Mouse (Mus musculus) forebrain, embryonic 16.5 days (tissue): ENCODE measurements around the gene Gm7534. TPM values are rescaled to one million over a fixed set of nuclear protein-coding genes. Genes with fewer than 3 reads are reported as not detected.
"Not testable (repeated sequence)": the region's sequence is repeated elsewhere in the genome, so short reads cannot be mapped to it uniquely, and the experiment has no call there.

Source experiments
- ATAC-seq: fragments of 200-750 bp; cut with Nextera tagmentation; 2 replicates; pipeline ENCODE4 v1.8.0; 2017; ENCODE audit warnings: mild to moderate bottlenecking, moderate library complexity
- H3K27ac ChIP-seq: fragments of 300-500 bp; sonication (generic); 2 replicates; pipeline ENCODE4 v1.5.1; 2014; ENCODE audit warnings: low read length, control low read depth
- H3K27me3 ChIP-seq: fragments of 300-500 bp; sonication (generic); replicated peaks from 2 replicates; pipeline ENCODE4 v1.6.1; 2014; ENCODE audit warnings: low read length; ENCODE audit not compliant: control insufficient read depth, insufficient read depth
- H3K36me3 ChIP-seq: fragments of 300-500 bp; sonication (generic); 2 replicates; pipeline ENCODE4 v1.6.1; 2014; ENCODE audit not compliant: control insufficient read depth, insufficient read depth
- H3K4me1 ChIP-seq: fragments of 300-500 bp; sonication (generic); replicated peaks from 2 replicates; pipeline ENCODE4 v1.6.1; 2014; ENCODE audit warnings: low read length; ENCODE audit not compliant: control insufficient read depth, insufficient read depth
- H3K4me2 ChIP-seq: fragments of 300-500 bp; sonication (generic); 2 replicates; pipeline ENCODE4 v1.6.1; 2014; ENCODE audit warnings: mild to moderate bottlenecking, low read length, control low read depth
- H3K4me3 ChIP-seq: fragments of 300-500 bp; sonication (generic); replicated peaks from 2 replicates; pipeline ENCODE4 v1.5.1; 2014; ENCODE audit warnings: mild to moderate bottlenecking, low read length, control low read depth
- H3K9ac ChIP-seq: fragments of 300-500 bp; sonication (generic); replicated peaks from 2 replicates; pipeline ENCODE4 v1.6.1; 2014; ENCODE audit warnings: low read depth, low read length, control low read depth
- H3K9me3 ChIP-seq: fragments of 300-500 bp; sonication (generic); 2 replicates; pipeline ENCODE4 v1.6.1; 2016; ENCODE audit warnings: low read length; ENCODE audit not compliant: control insufficient read depth
- WGBS: fragments of 180-500 bp; shearing (Covaris S2); extraction: QIAGEN DNeasy Blood & Tissue Kit; methylation state at CpG from one replicate; pipeline ENCODE4 v1.1.7; 2014; 5-methylcytosine and 5-hydroxymethylcytosine counted together
- polyA plus RNA-seq: library from polyadenylated mRNA; unstranded; fragments of >200 nt; fragmentation: Nextera tagmentation; extraction: Ambion mirVana; gene quantifications from 2 replicates; pipeline ENCODE4 v1.2.1, GENCODE M21; 2015

The Gm7534 gene
- polyA plus RNA-seq, 1 experiment from 2014 or later, result not detected

DNA sequence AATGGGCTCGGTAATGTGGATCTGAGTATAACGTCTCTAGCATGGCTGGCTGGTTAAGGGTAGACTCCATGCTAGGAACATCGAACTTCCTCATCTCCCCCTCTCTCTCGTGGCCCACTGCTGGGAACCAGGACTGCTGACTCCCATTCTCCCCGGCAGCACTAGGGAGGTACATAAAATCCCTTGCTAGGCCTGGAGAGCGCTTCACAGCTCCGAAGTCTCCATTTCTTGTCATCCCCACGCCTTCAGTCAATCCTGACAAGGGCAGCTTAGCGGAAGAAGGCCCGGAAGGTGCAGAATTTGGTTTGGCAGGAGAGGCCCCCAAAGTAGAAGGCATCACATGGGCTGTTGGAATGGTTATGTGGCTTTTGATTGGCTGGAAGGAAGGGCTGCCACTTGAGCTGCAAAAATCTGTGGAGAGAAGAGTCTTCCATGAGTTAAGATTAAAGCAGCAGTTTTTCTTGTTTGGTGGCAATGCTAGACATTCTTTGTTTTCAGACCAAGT lies 46.8 kb downstream of the Gm7534 start:
- ATAC-seq, result no peak
- Histone ChIP-seq H3K9ac (no peak overlapping the region), H3K36me3 (peaks cover 8% of the 10 kb centered on the region; the same call in 1 of the 2 replicates), H3K27ac (no peak overlapping the region), H3K4me2 (no peak overlapping the region), H3K27me3 (no peaks in the 10 kb centered on the region), H3K4me3 (no peak overlapping the region), H3K4me1 (no peaks in the 10 kb centered on the region), H3K9me3 (no peaks in the 10 kb centered on the region)
- WGBS, result 94% methylated on average over 10 of the region's 10 CpGs

DNA sequence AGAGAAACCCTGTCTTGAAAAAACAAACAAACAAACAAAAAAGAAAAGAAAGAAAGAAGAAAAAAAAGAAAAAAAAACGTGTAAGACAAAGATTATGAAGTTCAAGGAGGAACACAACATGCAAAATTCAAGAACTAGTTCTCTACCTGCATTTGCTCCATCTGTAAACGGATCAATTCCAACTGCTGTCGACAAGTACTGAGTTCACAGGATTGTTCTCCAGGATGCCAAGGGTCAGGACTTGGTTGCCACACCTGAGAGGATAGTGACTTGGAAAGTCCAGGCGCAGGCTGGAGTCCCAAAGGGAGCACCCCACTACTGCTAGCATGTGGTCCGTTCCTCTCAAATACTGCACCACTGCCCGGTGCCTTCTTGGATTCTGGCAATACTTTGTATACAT lies 47.3 kb downstream of the Gm7534 start:
- no peak overlapping the region for H3K4me3 ChIP-seq
- no peak for ATAC-seq
- H3K9me3 ChIP-seq, result no peaks in the 10 kb centered on the region
- WGBS, result 89% methylated on average over 6 of the region's 6 CpGs
- H3K36me3 ChIP-seq, result peaks cover 9% of the 10 kb centered on the region; the same call in 1 of the 2 replicates
- no peak overlapping the region for H3K27ac ChIP-seq
- no peak overlapping the region for H3K9ac ChIP-seq
- H3K27me3 ChIP-seq, result no peaks in the 10 kb centered on the region
- no peaks in the 10 kb centered on the region for H3K4me1 ChIP-seq
- H3K4me2 ChIP-seq, result no peak overlapping the region

DNA sequence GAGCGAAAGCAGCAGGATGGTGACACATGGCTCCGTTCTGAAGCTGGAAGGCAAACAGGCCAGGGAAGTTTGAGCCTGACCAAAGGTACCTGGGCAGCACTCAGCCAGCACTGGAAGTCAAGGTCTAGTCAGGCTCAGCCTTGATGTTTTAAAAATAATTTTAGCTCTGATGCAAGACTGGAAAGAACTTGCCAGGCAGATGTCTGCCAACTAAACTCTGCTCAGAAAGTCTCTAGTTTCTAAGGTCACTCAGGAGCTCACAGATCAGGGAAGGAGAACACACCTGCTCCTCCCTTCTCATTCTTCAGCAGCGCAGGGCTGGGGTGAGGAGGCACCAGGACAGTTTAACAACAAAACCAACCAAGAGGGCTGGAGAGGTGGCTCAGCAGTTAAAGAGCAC lies 48.5 kb downstream of the Gm7534 start:
- H3K36me3 ChIP-seq, result peaks cover 9% of the 10 kb centered on the region; the same call in 1 of the 2 replicates
- 92% methylated on average over 3 of the region's 3 CpGs for WGBS
- H3K4me2 ChIP-seq, result no peak overlapping the region
- no peaks in the 10 kb centered on the region for H3K27me3 ChIP-seq
- H3K4me3 ChIP-seq, result no peak overlapping the region
- no peak overlapping the region for H3K9ac ChIP-seq
- H3K9me3 ChIP-seq, result no peaks in the 10 kb centered on the region
- no peak for ATAC-seq
- H3K27ac ChIP-seq, result no peak overlapping the region
- no peaks in the 10 kb centered on the region for H3K4me1 ChIP-seq

DNA sequence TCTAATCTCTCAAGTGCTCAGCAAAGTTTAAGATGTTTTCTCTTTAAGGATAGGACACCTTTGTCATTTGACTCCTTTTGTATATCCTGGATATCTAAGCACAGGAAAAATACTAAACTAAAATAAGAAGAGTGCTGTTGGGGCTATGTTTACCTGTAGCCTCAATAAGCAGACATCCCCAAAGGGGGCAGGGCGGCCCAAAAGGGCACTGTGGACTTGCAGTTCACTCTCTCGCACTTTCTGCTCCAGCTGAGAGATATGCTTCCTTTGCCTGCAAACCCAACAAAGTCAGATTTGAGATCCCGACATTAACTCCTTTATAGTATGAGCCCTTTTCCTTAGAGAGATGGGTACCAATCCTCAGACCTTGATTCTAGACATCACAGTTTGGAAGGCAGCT lies 49.1 kb downstream of the Gm7534 start:
- Histone ChIP-seq H3K27me3 (no peaks in the 10 kb centered on the region), H3K9me3 (no peaks in the 10 kb centered on the region), H3K9ac (no peak overlapping the region), H3K4me1 (no peaks in the 10 kb centered on the region), H3K4me3 (no peak overlapping the region), H3K4me2 (no peak overlapping the region), H3K27ac (no peak overlapping the region), H3K36me3 (peaks cover 9% of the 10 kb centered on the region; the same call in 1 of the 2 replicates)
- ATAC-seq, result no peak
- WGBS, result 98% methylated on average over 3 of the region's 3 CpGs

DNA sequence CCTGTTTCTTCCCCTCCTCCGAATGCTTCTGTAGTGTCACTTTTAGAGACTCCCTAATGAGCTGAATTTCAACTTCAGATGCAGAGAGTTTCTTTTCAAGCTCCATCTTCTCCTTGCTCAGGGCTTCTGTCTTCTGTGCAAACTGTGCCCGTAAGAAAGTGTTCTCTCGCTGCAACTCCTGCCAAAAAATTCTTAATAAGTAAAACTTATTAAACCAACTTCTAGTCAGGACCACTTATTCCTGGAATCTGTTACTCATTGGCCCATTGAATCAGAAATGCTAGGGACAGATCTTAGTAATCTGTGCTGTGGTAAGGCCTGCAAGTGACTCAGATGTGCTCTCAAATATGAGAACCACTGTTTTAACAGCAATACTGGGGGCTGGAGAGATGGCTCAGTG lies 50.7 kb downstream of the Gm7534 start:
- no peak overlapping the region for H3K4me3 ChIP-seq
- no peaks in the 10 kb centered on the region for H3K27me3 ChIP-seq
- H3K36me3 ChIP-seq, result peaks cover 9% of the 10 kb centered on the region; the same call in 1 of the 2 replicates
- H3K9ac ChIP-seq, result no peak overlapping the region
- no peaks in the 10 kb centered on the region for H3K4me1 ChIP-seq
- H3K4me2 ChIP-seq, result no peak overlapping the region
- H3K27ac ChIP-seq, result no peak overlapping the region
- H3K9me3 ChIP-seq, result no peaks in the 10 kb centered on the region
- 93% methylated on average over 3 of the region's 3 CpGs for WGBS
- ATAC-seq, result no peak

DNA sequence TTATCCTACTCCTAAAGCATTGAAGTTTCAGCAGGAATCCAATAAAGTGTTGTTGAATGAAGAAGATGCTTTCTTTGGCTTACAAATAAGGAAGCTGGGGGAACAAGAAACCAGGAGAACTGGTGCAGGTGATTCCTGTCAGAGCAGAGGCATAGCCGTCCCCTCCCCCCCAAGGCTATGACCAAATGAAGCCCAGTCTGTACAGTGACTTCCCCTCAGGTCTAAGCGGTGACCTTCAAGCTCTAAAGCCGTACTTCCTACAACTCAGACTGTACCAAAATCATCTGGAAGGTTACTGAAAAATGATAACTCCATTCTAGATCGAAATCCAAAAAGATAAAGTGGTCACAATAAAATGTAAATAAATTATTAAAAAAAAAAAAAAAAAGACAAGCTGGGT lies 53.4 kb downstream of the Gm7534 start:
- no peaks in the 10 kb centered on the region for H3K4me1 ChIP-seq
- WGBS, result 95% methylated on average over 4 of the region's 4 CpGs

DNA sequence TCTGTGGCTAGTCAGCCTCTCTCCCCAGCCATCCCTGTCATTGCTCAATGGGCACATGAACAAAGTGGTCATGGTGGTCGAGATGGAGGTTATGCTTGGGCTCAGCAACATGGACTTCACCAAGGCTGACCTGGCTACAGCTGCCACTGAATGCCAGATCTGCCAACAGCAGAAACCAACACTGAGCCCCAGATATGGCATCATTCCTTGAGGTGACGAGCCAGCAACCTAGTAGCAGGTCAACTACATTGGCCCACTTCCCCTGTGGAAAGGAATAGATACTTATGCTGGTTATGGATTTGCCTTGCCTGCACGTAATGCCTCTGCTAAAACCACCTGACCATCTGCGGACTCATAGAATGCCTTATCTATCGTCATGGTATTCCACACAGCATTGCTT lies 58.5 kb downstream of the Gm7534 start:
- not testable (repeated sequence) for H3K27ac ChIP-seq, H3K4me2 ChIP-seq, H3K9me3 ChIP-seq, ATAC-seq, H3K36me3 ChIP-seq, H3K4me1 ChIP-seq, H3K9ac ChIP-seq, H3K4me3 ChIP-seq, H3K27me3 ChIP-seq
- WGBS, result 95% methylated on average over 5 of the region's 5 CpGs

More for the DNA sequence above, 53.4 kb downstream of the Gm7534 start:
- H3K9me3 ChIP-seq, result no peaks in the 10 kb centered on the region
- no peaks in the 10 kb centered on the region for H3K27me3 ChIP-seq
- H3K4me2 ChIP-seq, result no peak overlapping the region
- H3K9ac ChIP-seq, result no peak overlapping the region
- ATAC-seq, result no peak
- H3K27ac ChIP-seq, result no peak overlapping the region
- H3K36me3 ChIP-seq, result peaks cover 7% of the 10 kb centered on the region; the same call in 1 of the 2 replicates
- H3K4me3 ChIP-seq, result no peak overlapping the region

Other genes with a start within 250 kb of the Gm7534 start
- 1,750 and 1,938 TPM in 2 replicates for gene Hmgn2, start 234.4 kb downstream of the Gm7534 start, polyA plus RNA-seq
- 52.5 and 60.9 TPM in 2 replicates for gene Dhdds, start 202.1 kb downstream of the Gm7534 start, polyA plus RNA-seq
- gene Lin28a, start 184.2 kb downstream of the Gm7534 start, polyA plus RNA-seq, result not detected in 2 replicates
- not detected in 2 replicates for gene Zfp683, start 149.2 kb downstream of the Gm7534 start, polyA plus RNA-seq
- 1.2 and 1.6 TPM in 2 replicates for gene Crybg2, start 142.2 kb downstream of the Gm7534 start, polyA plus RNA-seq
- 0.91 and 1.4 TPM in 2 replicates for gene Cd52, start 107.9 kb downstream of the Gm7534 start, polyA plus RNA-seq
- 13.3 and 13.6 TPM in 2 replicates for gene Ubxn11, start 100.4 kb downstream of the Gm7534 start, polyA plus RNA-seq
- 321 and 354 TPM in 2 replicates for gene Sh3bgrl3, start 74.2 kb downstream of the Gm7534 start, polyA plus RNA-seq
- gene Cep85, start 15.9 kb downstream of the Gm7534 start, polyA plus RNA-seq, result 20.1 and 21.5 TPM in 2 replicates
- not detected in 2 replicates for gene Catsper4, start 24.4 kb upstream of the Gm7534 start, polyA plus RNA-seq
- 0.21 and 0.33 TPM in 2 replicates for gene Cnksr1, start 35.4 kb upstream of the Gm7534 start, polyA plus RNA-seq
- gene E130218I03Rik, start 40.7 kb upstream of the Gm7534 start, polyA plus RNA-seq, result 0.31 and 0.61 TPM in 2 replicates
- gene Zfp593, start 42.6 kb upstream of the Gm7534 start, polyA plus RNA-seq, result 17.1 TPM in 2 replicates
- not detected in 2 replicates for gene Gm30191, start 43.9 kb upstream of the Gm7534 start, polyA plus RNA-seq
- gene Grrp1, start 51.1 kb upstream of the Gm7534 start, polyA plus RNA-seq, result 12.2 and 12.5 TPM in 2 replicates
- 46.7 and 47.1 TPM in 2 replicates for gene Pdik1l, start 84.9 kb upstream of the Gm7534 start, polyA plus RNA-seq
- gene Trim63, start 112.1 kb upstream of the Gm7534 start, polyA plus RNA-seq, result 0.15 and 0.26 TPM in 2 replicates
- 0.15 and 0.17 TPM in 2 replicates for gene Slc30a2, start 140.2 kb upstream of the Gm7534 start, polyA plus RNA-seq
- 0.45 and 0.56 TPM in 2 replicates for gene Extl1, start 180.8 kb upstream of the Gm7534 start, polyA plus RNA-seq
- gene Pafah2, start 193.3 kb upstream of the Gm7534 start, polyA plus RNA-seq, result 8.1 and 9.3 TPM in 2 replicates